Mouse (Mus musculus): ENCODE results near the gene Mipol1. TPM values are rescaled to one million over a fixed set of nuclear protein-coding genes. Genes with fewer than 3 reads are reported as not detected.

Gene Mipol1
- total RNA-seq, 4 experiments from 2014 or later: 2.9 to 6.3 (median 4.0) TPM

GRCm38 (mm10) chr12:57514552-57514951 is 284.3 kb downstream of the Mipol1 start:
- DNase-seq (ENCODE audit: low spot score): no peak

- no peak for DNase-seq (ENCODE audit: low spot score)
Measured at GRCm38 (mm10) chr12:57515702-57516377, 285.6 kb downstream of the Mipol1 start.

GRCm38 (mm10) chr12:57528335-57528734 is 298.1 kb downstream of the Mipol1 start:
- DNase-seq (ENCODE audit: low spot score): no peak

GRCm38 (mm10) chr12:57530474-57530873 is 300.2 kb downstream of the Mipol1 start:
- no peak for DNase-seq (ENCODE audit: low spot score)

GRCm38 (mm10) chr12:57534517-57534878 is 304.3 kb downstream of the Mipol1 start:
- DNase-seq (ENCODE audit: low spot score): no peak

GRCm38 (mm10) chr12:57534879-57535611 is 304.8 kb downstream of the Mipol1 start:
- no peak for DNase-seq (ENCODE audit: low spot score)

- no peak for DNase-seq (ENCODE audit: low spot score)
Measured at GRCm38 (mm10) chr12:57536056-57536908, 306.1 kb downstream of the Mipol1 start.

GRCm38 (mm10) chr12:57536909-57537670 is 306.9 kb downstream of the Mipol1 start:
- DNase-seq (ENCODE audit: low spot score): no peak

- DNase-seq (ENCODE audit: low spot score): no peak
Measured at GRCm38 (mm10) chr12:57537791-57538587, 307.8 kb downstream of the Mipol1 start.

GRCm38 (mm10) chr12:57538588-57539550 is 308.6 kb downstream of the Mipol1 start:
- no peak for DNase-seq (ENCODE audit: low spot score)

GRCm38 (mm10) chr12:57539551-57539985 is 309.3 kb downstream of the Mipol1 start:
- no peak for DNase-seq (ENCODE audit: low spot score)

GRCm38 (mm10) chr12:57541118-57541517 is 310.9 kb downstream of the Mipol1 start:
- DNase-seq (ENCODE audit: low spot score): no peak

GRCm38 (mm10) chr12:57541931-57542745 is 311.9 kb downstream of the Mipol1 start:
- DNase-seq (ENCODE audit: low spot score): no peak

GRCm38 (mm10) chr12:57542746-57543626 is 312.8 kb downstream of the Mipol1 start:
- DNase-seq (ENCODE audit: low spot score): no peak

GRCm38 (mm10) chr12:57543627-57543991 is 313.4 kb downstream of the Mipol1 start:
- no peak for DNase-seq (ENCODE audit: low spot score)

GRCm38 (mm10) chr12:57544641-57545370 is 314.6 kb downstream of the Mipol1 start:
- no peak for DNase-seq (ENCODE audit: low spot score)

Measured in heart, adult 8-10 months (tissue).